Comparison of ENCODE assay signal across 14 mouse cellular contexts in the genomic region with DNA sequence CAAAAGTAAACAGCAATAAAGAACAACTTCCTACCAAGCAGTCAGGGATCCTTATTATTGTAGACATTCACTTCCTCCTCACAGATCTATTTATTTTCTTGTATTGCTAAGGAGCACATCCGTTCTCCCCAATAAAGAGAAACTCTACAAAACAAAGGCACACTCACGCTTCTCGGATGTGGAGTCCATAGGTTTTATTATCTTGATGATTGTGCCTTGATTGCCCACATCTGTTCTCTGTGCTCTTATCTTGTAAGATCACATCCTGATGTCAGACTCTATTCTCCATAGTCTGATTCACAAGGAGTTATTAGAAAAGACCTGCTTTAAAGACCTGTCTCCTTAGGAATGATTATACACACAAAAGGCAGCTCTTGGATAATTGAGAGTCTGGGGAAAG.
"Had no signal": no experiment of that assay in that cellular context is flagged by ENCODE, and none has a peak within 500 bp of the region (broad histone marks: within the 10 kb centered on the region; RNA-seq: fewer than 3 reads in every experiment).

No protein-coding gene starts in this region.

- DNase-seq: cerebellum, postnatal 10 days; cerebellum, postnatal 14 days; cerebellum, postnatal 25 days; cerebellum, postnatal 36 days; embryo, embryonic 11 days; forebrain, postnatal 0 days; gastrocnemius, adult 2 months; gastrocnemius, postnatal 10 days; gastrocnemius, postnatal 14 days; gastrocnemius, postnatal 25 days; gastrocnemius, postnatal 36 days; heart, adult 11 months; heart, adult 18-20 months; heart, adult 2 months had no signal
